Mouse (Mus musculus): Measurements from ENCODE around the gene Kif26a.

Kif26a gene

GRCm38 (mm10) chr12:112145875-112146651 lies at the start of gene Kif26a:
TSS of gene Kif26a (plus strand) at chr12:112146208.
- no peak for DNase-seq (ENCODE audit: low read depth, low spot score)

DNA sequence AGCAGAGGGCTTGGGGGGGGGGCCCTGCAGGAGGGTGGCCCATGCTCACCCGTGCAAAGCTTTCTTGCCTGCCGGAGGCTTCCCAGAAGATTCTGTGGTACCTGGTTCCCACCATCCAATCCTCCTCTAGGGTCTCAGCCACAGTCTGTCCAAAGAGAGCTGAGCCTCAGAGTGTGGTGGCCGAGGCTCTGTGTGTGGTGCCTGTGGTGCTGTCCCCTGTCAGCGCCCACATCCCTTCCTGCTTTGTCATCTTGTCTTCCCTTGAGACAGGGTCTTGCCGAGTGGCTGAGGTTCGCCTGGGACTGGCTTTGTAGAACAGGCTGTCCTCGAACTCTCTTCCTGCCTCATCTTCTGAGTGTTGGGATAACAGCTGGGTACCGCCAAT lies 49.3 kb upstream of the Kif26a start:
- no peak for DNase-seq (ENCODE audit: low read depth, low spot score)

DNA sequence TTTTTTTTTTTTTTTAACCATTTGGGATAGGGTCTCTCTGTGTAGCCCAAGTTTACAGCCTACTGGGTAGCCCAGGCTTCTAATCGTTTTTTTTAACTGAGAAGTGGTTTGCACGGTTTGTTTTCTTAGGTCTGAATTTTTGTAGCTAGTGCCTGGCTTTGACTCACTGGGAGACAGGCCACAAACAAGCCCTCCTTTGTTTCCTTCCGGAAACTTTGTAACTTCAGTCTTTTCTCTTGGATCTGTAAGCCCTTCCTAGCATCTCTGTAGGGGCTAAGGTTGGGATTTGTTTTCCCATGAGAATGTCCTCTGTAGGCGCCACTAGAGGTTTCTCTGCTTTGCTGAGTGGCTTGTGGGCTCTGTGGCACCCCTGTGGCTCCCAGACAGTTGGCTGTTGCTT lies 45.9 kb upstream of the Kif26a start:
- no peak for DNase-seq (ENCODE audit: low read depth, low spot score)

DNA sequence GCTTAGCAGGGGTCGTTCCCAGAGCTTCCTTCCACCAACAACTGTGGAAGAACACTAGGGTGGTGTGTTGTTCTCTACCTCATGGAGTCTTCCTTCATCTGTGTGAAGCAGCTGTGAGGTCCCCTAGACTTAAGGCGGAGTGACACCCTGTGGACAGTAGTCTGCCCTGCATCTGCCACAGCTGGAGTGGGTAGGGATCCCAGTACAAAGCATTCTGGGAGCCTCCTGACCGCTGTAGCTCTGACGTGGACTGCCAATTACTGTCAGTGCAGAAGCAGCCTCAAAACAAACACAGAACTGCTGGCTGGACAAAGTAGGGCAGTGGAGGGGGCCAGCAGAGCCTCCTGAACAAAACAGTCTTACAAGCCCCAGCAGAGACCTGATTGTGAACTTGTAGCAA lies 45.0 kb upstream of the Kif26a start:
- no peak for DNase-seq (ENCODE audit: low read depth, low spot score)

DNA sequence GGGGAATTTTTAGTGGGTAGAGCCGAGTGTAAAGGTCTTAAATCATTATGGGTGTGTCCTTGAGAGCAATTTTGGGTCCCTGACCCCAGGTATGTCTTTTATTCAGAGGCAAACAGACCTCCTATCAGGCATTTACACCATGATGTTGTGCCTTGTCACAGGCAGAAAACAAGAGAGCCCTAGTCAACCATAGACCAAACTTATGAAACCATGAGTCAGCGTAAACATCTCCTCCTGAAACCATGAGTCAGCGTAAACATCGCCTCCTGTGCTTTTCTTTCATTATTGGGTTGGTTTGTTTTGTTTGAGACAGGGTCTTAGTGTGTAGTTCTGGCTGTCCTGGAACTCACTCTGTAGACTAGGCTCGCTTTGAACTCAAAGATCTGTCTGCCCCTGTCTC lies 42.8 kb upstream of the Kif26a start:
- peak; percentile 25 for DNase-seq (ENCODE audit: low read depth, low spot score)

DNA sequence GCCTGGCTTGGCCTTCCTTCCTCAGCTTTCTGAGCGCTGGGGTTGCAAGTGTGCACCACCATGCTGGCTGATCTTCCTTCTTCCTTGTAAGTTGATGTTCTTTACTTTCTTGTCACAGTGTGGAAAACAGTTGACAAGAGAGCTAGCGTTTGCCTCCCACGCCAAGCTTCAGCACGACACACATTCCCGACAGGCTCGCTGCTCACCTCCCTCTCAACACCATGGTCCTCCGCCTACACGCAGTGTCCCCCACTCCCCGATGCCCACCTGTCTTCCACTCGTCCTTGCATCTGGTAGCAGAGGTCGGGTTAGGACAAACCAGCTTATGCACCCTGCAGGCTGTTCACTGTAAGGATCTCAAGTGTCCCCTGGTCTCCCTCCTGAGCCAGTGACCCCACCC lies 41.1 kb upstream of the Kif26a start:
- no peak for DNase-seq (ENCODE audit: low read depth, low spot score)

GRCm38 (mm10) chr12:112106541-112106971 lies 39.5 kb upstream of the Kif26a start, which contains the start of gene Aspg:
TSS of gene Aspg (plus strand) at chr12:112106679.
- DNase-seq (ENCODE audit: low read depth, low spot score) = no peak

- no peak for DNase-seq (ENCODE audit: low read depth, low spot score)
Observed at GRCm38 (mm10) chr12:112107685-112108084, 38.3 kb upstream of the Kif26a start.

DNA sequence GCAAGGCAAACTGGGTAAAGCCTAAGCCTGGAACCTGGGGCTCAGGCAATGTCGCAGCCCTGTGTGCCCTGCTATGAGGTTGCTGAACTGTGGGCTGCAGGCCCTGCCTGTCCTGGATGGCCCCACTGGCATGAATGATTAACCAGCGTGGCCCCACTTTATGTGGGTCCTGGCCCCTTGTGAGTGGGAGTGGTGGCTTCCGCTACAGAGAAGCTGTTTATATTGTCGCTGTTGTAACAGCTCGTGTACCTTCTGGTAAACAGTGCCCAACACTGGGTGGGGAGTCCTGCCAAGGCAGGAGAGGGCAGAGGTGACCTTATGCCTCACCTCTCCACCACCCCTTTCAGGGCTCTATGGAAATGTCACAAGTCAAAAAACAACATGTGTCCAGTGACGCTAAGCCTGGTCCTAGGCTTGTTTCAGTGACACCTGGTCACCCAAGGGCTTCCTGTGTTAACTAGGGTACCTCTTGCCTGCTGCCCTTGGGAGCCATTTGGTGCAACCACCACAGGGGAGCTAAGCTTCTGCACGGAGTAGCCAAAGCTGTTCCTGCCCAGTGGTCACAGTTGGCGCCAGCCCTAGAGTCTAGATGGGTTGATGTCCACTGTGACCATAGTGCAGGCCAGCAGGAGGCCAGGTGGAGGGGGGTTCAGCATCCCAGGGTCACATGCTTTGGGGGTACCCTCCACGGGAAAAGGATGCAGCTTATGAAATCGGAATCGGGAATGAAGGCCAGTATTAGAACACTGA lies 37.1 kb upstream of the Kif26a start:
- DNase-seq (ENCODE audit: low read depth, low spot score) = no peak

GRCm38 (mm10) chr12:112109701-112110100 lies 36.3 kb upstream of the Kif26a start:
- DNase-seq (ENCODE audit: low read depth, low spot score) = no peak

DNA sequence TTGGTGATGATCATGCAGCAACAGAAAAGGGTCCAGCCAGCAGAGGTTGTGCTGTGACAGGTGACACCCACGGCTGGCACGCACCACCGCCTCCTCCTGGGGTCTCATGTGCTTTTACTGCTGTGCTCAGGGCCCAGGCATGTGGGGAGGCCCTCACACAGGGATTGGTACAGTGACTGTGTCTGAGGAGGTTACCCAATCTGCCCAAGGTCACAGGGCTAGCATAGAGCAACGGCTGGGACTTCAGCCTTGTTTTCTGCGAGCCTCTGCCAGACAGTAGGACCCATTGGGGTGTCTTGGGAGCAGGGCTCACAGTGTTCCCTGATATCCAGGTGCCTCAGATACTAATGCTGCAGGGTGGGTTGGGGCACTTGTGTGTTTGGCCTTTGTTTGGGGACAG lies 34.7 kb upstream of the Kif26a start:
- no peak for DNase-seq (ENCODE audit: low read depth, low spot score)

DNA sequence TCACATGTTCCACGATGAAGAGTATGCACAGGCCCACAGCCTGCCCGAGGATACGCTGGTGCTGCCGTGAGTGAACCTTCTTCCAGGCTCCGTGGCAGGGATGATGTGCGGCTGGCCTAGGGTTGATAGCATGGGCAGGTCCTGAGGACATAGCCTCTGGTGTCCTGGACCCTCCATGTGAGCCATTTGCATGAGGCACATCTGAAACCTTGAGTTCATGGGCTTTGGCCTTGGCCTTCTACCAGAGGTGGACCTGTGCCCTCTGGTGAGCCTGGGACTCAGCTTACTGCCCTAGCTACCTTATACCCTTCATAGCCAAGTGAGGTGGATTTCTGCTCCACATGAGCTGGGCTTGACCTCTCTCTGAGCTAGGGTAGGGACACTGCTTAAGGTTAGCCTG lies 33.8 kb upstream of the Kif26a start:
- DNase-seq (ENCODE audit: low read depth, low spot score) = no peak

GRCm38 (mm10) chr12:112112686-112113396 lies 33.2 kb upstream of the Kif26a start:
- DNase-seq (ENCODE audit: low read depth, low spot score) = no peak

- peak; percentile 22 for DNase-seq (ENCODE audit: low read depth, low spot score)
Observed at GRCm38 (mm10) chr12:112113710-112114109, 32.3 kb upstream of the Kif26a start.

DNA sequence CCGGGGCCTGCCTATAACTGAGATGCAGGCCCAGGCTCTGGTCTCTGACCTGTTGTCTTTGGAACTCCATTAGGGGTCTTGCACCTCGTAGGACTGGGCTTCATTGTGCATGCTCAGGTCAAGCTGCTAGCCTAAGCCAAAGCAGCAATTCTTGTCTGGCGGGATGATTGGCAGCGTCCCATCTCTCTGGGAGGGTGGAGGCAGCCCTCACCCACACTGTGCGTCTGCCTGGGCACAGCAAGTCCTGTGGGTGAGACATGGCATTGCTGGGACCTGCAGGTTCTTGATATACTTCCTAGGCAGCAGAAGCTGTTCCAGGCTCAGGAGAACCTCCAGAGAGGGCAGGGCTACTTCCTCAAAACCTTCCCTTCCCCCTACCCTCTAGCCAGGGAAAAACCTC lies 29.0 kb upstream of the Kif26a start:
- no peak for DNase-seq (ENCODE audit: low read depth, low spot score)

DNA sequence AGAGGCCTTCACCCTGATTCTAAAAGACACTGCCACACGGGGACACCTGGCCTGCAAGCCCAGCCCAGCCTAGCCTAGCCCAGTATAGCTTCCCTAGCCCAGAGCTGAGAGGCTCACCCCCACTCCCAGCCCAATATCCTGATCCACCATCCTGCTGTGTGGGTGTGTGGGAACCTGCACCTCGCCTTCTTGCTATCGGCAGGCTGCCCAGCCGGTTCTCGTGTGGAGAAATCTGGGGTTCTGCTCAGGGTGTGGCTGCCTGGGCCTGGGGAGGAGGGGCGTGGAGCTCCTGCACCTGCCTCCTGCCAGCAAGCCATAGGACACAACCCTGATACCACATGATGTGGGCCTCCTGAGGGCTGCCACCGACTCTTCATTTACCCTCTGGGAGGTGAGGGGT lies 28.4 kb upstream of the Kif26a start:
- no peak for DNase-seq (ENCODE audit: low read depth, low spot score)

DNA sequence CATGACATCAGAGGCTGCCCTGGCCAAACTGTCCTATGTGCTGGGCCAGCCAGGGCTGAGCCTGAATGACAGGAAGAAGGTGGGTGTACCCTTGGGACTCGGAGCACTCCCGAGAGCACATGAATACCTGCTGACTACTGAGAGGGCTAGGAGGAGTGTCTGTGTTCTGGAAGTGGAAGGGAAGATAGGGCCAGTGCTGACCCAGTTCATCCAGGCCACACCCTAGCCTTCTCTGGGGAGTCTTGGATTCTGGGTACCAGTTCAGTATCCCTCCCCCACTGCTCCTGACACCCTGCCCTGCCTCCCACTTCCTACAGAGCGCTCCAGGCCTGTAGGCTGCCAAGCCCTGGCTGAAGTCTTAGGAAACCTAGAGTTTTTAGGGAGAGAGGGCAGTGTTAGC lies 24.8 kb upstream of the Kif26a start:
- DNase-seq (ENCODE audit: low read depth, low spot score) = no peak

DNA sequence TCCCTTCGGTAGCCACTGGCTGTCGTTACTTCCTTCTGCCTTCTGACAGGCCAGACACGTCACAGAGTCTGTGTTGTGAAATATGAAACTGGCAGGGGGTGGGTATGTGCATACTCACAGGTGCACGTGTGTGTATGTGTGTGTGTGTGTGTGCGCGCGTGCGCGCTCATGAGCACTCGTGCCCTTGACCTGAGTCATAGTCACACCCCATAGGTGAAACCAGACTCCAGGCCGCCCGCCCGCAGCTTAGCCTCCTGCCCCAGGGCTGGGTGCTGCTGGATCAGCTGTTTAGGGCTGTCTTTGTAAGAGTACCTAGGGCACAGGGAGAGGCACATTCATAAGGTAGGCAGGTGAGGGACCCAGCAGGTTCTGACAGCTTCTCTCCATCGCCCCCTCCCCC lies 20.1 kb upstream of the Kif26a start:
- DNase-seq (ENCODE audit: low read depth, low spot score) = no peak

GRCm38 (mm10) chr12:112126931-112127635 lies 18.9 kb upstream of the Kif26a start:
- no peak for DNase-seq (ENCODE audit: low read depth, low spot score)

GRCm38 (mm10) chr12:112128526-112128925 lies 17.5 kb upstream of the Kif26a start:
- DNase-seq (ENCODE audit: low read depth, low spot score) = no peak

DNA sequence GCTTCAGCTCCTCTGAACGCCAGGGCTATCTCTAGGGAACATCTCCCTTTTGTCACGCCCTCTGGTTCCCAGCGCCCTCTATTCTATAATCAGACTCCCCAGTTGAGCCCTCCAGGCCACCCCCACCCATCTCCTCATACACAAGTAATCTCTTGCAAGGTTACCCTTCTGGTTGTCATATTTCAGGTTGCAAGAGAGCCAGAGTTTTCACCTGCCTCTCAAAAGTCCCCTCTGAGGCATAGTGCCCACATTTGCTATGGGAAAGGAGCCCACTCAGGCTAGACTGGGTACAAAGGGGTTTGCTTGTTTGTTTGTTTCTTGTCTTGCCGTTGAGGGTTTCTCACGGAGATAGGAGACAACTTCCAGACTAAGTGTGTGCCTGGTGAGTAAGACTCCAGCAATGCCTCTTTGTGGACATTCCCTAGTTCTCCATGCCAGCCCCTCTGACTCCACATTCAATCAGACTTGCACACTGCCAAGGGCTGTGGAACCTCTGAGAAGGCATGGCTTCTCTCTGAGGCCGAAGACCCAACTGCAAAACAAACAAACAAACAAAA lies 16.6 kb upstream of the Kif26a start:
- DNase-seq (ENCODE audit: low read depth, low spot score) = no peak

Measured in c-Kit-negative CD71-positive TER-119-positive erythroid progenitor cells, embryonic 14.5 days (primary cell).